ENCODE assay signal across 8 mouse cellular contexts in the genomic region with DNA sequence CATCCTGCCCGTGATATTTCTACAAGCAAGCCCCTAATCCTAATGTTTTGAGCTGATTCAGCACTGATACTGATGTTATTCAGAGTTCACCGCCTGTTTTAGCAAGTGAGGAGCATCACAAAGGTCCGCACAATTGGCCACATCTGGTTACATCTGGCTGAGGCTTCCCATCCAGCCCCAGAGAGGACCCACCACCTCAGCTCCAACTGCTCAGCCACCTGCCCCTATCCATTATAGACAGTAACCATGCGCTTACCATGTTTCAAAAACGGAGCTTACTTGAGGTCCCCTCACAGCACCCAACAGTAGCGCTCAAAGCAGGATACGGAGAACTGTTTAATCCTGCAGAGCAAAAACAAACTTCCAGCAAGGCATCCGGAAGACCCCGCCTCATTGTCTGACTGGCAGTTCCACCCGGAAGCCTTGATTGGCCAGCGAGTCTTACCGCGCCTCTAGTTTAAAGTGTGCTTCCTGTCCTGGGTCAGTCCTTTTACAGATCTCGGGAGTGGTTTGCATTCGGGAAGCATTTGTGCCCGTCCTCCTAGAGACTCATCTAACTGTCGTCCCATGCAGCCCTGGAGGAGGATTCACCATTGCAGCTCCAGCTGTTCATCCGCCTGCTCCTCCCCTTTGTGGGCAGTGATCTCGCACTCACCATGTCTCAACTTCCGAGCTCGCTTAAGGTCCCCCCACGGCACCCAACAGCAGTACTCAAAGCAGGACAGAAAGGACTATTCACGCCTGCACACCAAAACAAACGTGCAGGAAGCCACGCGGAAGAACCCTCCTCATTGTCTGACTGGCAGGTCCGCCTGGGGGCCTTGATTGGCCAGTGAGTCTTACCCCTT.
A peak's percentile ranks its signal among the peaks of the same experiment; 100 is the strongest.
DNase-seq lines count a peak whose midpoint lies in the region; ATAC-seq lines count a peak whose summit lies in the region.
"Not testable (repeated sequence)": the region's sequence is repeated elsewhere in the genome, so short reads cannot be mapped to it uniquely, and the experiment has no call there.

No protein-coding gene starts in this region.

- peak; percentile 99 for ATAC-seq in forebrain, embryonic 14.5 days
- peak; percentile 100 for ATAC-seq in neural tube, embryonic 15.5 days (ENCODE audit: low FRiP score)

- H3K4me2 ChIP-seq in forebrain, embryonic 14.5 days (ENCODE audit: low read length) = peak overlapping the region; percentile 57
- H3K4me2 ChIP-seq in neural tube, embryonic 15.5 days = peak overlapping the region; percentile 68

- 3% methylated on average over 27 of the region's 27 CpGs for WGBS in forebrain, embryonic 14.5 days
- 3% methylated on average over 27 of the region's 27 CpGs for WGBS in neural tube, embryonic 15.5 days

- peak overlapping the region; percentile 51 for H3K4me3 ChIP-seq in forebrain, embryonic 14.5 days (ENCODE audit: low read depth, low read length)
- peak overlapping the region; percentile 62 for H3K4me3 ChIP-seq in neural tube, embryonic 15.5 days (replicated peaks)

- peak overlapping the region; percentile 54; the same call in 1 of the 2 replicates for H3K27ac ChIP-seq in forebrain, embryonic 14.5 days (ENCODE audit: low read depth, low read length)
- H3K27ac ChIP-seq in neural tube, embryonic 15.5 days (replicated peaks) = peak overlapping the region; percentile 68

- H3K9ac ChIP-seq in forebrain, embryonic 14.5 days (ENCODE audit: low read length) = peak overlapping the region; percentile 67
- peak overlapping the region; percentile 53 for H3K9ac ChIP-seq in neural tube, embryonic 15.5 days (replicated peaks)

- not testable (repeated sequence) for H3K27me3 ChIP-seq in forebrain, embryonic 14.5 days (replicated peaks; ENCODE audit: control insufficient read depth, insufficient read depth, low read length); neural tube, embryonic 15.5 days (replicated peaks)

- not testable (repeated sequence) for H3K36me3 ChIP-seq in forebrain, embryonic 14.5 days (ENCODE audit: control insufficient read depth, insufficient read depth, low read length); neural tube, embryonic 15.5 days

- H3K4me1 ChIP-seq in forebrain, embryonic 14.5 days (ENCODE audit: control insufficient read depth, insufficient read depth, low read length); neural tube, embryonic 15.5 days: not testable (repeated sequence)

- intact Hi-C loops in heart, postnatal 14 days (cut with DNase I) = loop anchor here (10.0 kb wide), 1 partner anchor 51 kb away; no protein-coding TSS in a partner anchor

- H3K9me3 ChIP-seq in forebrain, embryonic 14.5 days (replicated peaks; ENCODE audit: control insufficient read depth, low read length); neural tube, embryonic 15.5 days (replicated peaks): not testable (repeated sequence)

- peak; percentile 92 for DNase-seq in ES-CJ7 (ENCODE audit: low read depth, low spot score)
- peak; percentile 48 for DNase-seq in cerebellum, adult 11 months
- peak; percentile 88 for DNase-seq in forebrain, embryonic 14.5 days (ENCODE audit: low spot score)
- DNase-seq in heart, postnatal 14 days = peak; percentile 75
- peak; percentile 80 for DNase-seq in layer of hippocampus, adult 11-12 months (ENCODE audit: low spot score)
- DNase-seq in lung, adult 18-20 months = peak; percentile 83 to 85
- DNase-seq in testis, postnatal 14 days (ENCODE audit: low spot score) = peak; percentile 79

Comparison
In these comparisons a context has a peak if more than half of its experiments do, and no peak if none do; other contexts are left out.
1. Peak in every context shown above with its lines: DNase-seq, ATAC-seq, H3K4me3 ChIP-seq and H3K27ac ChIP-seq.